Mouse (Mus musculus) B cell, adult 2 months (primary cell): Measurements from ENCODE around the gene Dmrt1.

ENCODE experiments used
- DNase-seq, 2 experiments: peaks; one replicate each; pipeline ENCODE4 v3.0.0; 2022

The Dmrt1 gene

GRCm38 (mm10) chr19:25505360-25506196 lies at the start of gene Dmrt1:
TSS of gene Dmrt1 (plus strand) at chr19:25505618.
- DNase-seq: no peak

- DNase-seq: no peak
Observed at GRCm38 (mm10) chr19:25460760-25461159, 44.7 kb upstream of the Dmrt1 start.

- no peak for DNase-seq
Observed at GRCm38 (mm10) chr19:25461553-25462320, 43.7 kb upstream of the Dmrt1 start.

GRCm38 (mm10) chr19:25475806-25476205 lies 29.6 kb upstream of the Dmrt1 start:
- peak; percentile 39 to 43 for DNase-seq

- no peak for DNase-seq
Observed at GRCm38 (mm10) chr19:25479152-25479669, 26.2 kb upstream of the Dmrt1 start.

- no peak for DNase-seq
Observed at GRCm38 (mm10) chr19:25480820-25481219, 24.6 kb upstream of the Dmrt1 start.

- DNase-seq: no peak
Observed at GRCm38 (mm10) chr19:25486561-25486960, 18.9 kb upstream of the Dmrt1 start.

- no peak for DNase-seq
Observed at GRCm38 (mm10) chr19:25487350-25487749, 18.1 kb upstream of the Dmrt1 start.

- no peak for DNase-seq
Observed at GRCm38 (mm10) chr19:25488546-25488945, 16.9 kb upstream of the Dmrt1 start.

- no peak for DNase-seq
Observed at GRCm38 (mm10) chr19:25489546-25489945, 15.9 kb upstream of the Dmrt1 start.

GRCm38 (mm10) chr19:25497434-25497833 lies 8.0 kb upstream of the Dmrt1 start:
- DNase-seq: no peak

- no peak for DNase-seq
Observed at GRCm38 (mm10) chr19:25504878-25505277, 540 bp upstream of the Dmrt1 start.

GRCm38 (mm10) chr19:25506616-25507015 lies 1.2 kb downstream of the Dmrt1 start:
- DNase-seq: no peak

GRCm38 (mm10) chr19:25514986-25515530 lies 9.6 kb downstream of the Dmrt1 start:
- no peak for DNase-seq

GRCm38 (mm10) chr19:25524156-25524555 lies 18.7 kb downstream of the Dmrt1 start:
- no peak for DNase-seq

- no peak for DNase-seq
Observed at GRCm38 (mm10) chr19:25525726-25526125, 20.3 kb downstream of the Dmrt1 start.

- DNase-seq: no peak
Observed at GRCm38 (mm10) chr19:25529673-25530072, 24.3 kb downstream of the Dmrt1 start.

GRCm38 (mm10) chr19:25545714-25546340 lies 40.4 kb downstream of the Dmrt1 start:
- peak; percentile 76 for DNase-seq

- DNase-seq: peak; percentile 56 to 66
Observed at GRCm38 (mm10) chr19:25547086-25547643, 41.7 kb downstream of the Dmrt1 start.

GRCm38 (mm10) chr19:25550346-25550745 lies 44.9 kb downstream of the Dmrt1 start:
- peak; percentile 50 to 52 for DNase-seq

- peak in 1 of 2 experiments; percentile 16 for DNase-seq
Observed at GRCm38 (mm10) chr19:25551053-25551452, 45.6 kb downstream of the Dmrt1 start.

- no peak for DNase-seq
Observed at GRCm38 (mm10) chr19:25564430-25564829, 59.0 kb downstream of the Dmrt1 start.

GRCm38 (mm10) chr19:25569778-25570177 lies 64.4 kb downstream of the Dmrt1 start:
- DNase-seq: no peak
